Mouse (Mus musculus) left cerebral cortex, adult 9 months (tissue): ENCODE results near the gene Prkg2.

Experiments used
- DNase-seq, 2 experiments: peaks; one replicate each; pipeline ENCODE4 v3.0.0; 2022; ENCODE audit warnings: low spot score in 2 of 2

Prkg2 gene

GRCm38 (mm10) chr5:99036596-99037441 is at the start of gene Prkg2:
Prkg2 (minus strand) TSS chr5:99037351.
- DNase-seq, result peak in 1 of 2 experiments; percentile 33

GRCm38 (mm10) chr5:99083955-99084354 is 46.8 kb upstream of the Prkg2 start:
- DNase-seq, result no peak

- DNase-seq, result no peak
Measured at GRCm38 (mm10) chr5:99078375-99078774, 41.2 kb upstream of the Prkg2 start.

GRCm38 (mm10) chr5:99068391-99068790 is 31.2 kb upstream of the Prkg2 start:
- DNase-seq, result no peak

- DNase-seq, result no peak
Measured at GRCm38 (mm10) chr5:99062582-99062981, 25.4 kb upstream of the Prkg2 start.

GRCm38 (mm10) chr5:99039021-99039420 is 1.9 kb upstream of the Prkg2 start:
- no peak for DNase-seq

- no peak for DNase-seq
Measured at GRCm38 (mm10) chr5:99037442-99037811, 276 bp upstream of the Prkg2 start.

GRCm38 (mm10) chr5:99035961-99036360 is 1.2 kb downstream of the Prkg2 start:
- peak in 1 of 2 experiments; percentile 22 for DNase-seq

GRCm38 (mm10) chr5:99031551-99032149 is 5.5 kb downstream of the Prkg2 start:
- no peak for DNase-seq

GRCm38 (mm10) chr5:99026343-99026742 is 10.8 kb downstream of the Prkg2 start:
- no peak for DNase-seq

GRCm38 (mm10) chr5:99019709-99020108 is 17.4 kb downstream of the Prkg2 start:
- peak in 1 of 2 experiments; percentile 74 for DNase-seq

- DNase-seq, result no peak
Measured at GRCm38 (mm10) chr5:99015140-99015539, 22.0 kb downstream of the Prkg2 start.

GRCm38 (mm10) chr5:99010448-99011151 is 26.6 kb downstream of the Prkg2 start:
- no peak for DNase-seq

- no peak for DNase-seq
Measured at GRCm38 (mm10) chr5:98998104-98998503, 39.0 kb downstream of the Prkg2 start.

- DNase-seq, result no peak
Measured at GRCm38 (mm10) chr5:98995767-98996166, 41.4 kb downstream of the Prkg2 start.

- no peak for DNase-seq
Measured at GRCm38 (mm10) chr5:98991600-98991999, 45.6 kb downstream of the Prkg2 start.

GRCm38 (mm10) chr5:98987634-98988033 is 49.5 kb downstream of the Prkg2 start:
- no peak for DNase-seq

GRCm38 (mm10) chr5:98987116-98987515 is 50.0 kb downstream of the Prkg2 start:
- DNase-seq, result no peak

GRCm38 (mm10) chr5:98986459-98986858 is 50.7 kb downstream of the Prkg2 start:
- no peak for DNase-seq

- no peak for DNase-seq
Measured at GRCm38 (mm10) chr5:98986011-98986410, 51.1 kb downstream of the Prkg2 start.

- no peak for DNase-seq
Measured at GRCm38 (mm10) chr5:98985077-98985476, 52.1 kb downstream of the Prkg2 start.

GRCm38 (mm10) chr5:98981304-98981703 is 55.8 kb downstream of the Prkg2 start:
- no peak for DNase-seq

GRCm38 (mm10) chr5:98978316-98978715 is 58.8 kb downstream of the Prkg2 start:
- DNase-seq, result no peak
